Mouse (Mus musculus): Measurements from ENCODE around the gene Rasal1. TPM values are rescaled to one million over a fixed set of nuclear protein-coding genes. Genes with fewer than 3 reads are reported as not detected.

The Rasal1 gene
- total RNA-seq, 2 experiments from 2014 or later: not detected

DNA sequence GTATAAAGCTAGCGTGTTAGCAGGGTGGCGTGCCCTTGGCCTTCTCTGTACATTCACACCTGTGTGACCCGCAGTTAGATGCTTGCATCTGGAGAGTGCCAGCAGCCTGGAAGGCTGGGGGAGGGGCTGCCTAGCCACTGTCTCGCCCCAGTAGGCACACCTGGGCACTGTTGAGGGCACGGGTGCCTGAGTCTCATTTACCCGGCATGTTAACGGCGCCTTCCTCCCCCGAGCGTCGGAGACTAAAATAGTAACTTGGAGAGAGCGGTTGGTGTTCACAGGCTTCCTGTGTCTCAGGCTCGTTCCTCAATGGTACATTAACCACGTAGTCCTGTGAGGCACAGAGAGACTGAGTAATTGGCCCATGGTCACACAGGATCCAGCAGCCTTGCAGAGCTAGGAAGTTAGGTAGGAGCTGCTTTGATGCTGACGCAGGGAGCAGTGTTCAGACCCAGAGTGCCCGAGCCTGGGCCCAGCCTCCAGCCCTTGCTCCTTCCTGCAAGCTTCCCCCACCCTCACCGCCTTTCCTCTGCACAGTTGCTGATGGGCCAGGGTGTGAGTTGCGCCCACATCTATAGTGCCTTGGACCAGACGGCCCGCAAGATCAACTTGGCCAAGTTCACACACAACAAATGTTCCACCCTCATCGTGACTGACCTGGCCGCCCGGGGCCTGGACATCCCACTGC is 27.4 kb upstream of the Rasal1 start:
- intact Hi-C loops (cut with DNase I): loop anchor here (1.0 kb wide), 1 partner anchor 94 kb away; no protein-coding TSS in a partner anchor
- no peak for DNase-seq

DNA sequence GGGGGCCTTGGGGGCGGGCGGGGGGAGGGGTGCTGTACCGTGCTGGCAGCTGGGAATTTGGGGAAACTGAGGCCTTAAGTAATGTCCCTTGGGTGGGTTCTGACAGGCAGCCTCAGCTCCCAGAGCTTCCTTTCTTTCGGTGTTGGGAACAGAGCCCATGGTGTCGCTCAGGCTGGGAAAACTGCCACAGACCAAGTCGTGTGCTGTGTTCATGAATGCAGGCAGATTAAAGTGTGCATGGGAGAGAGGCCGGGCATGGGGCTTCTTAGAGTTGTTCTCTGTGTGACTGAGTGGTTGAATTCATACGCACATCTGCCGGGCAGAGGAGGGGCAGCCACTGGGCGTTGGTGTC is 26.8 kb upstream of the Rasal1 start:
- intact Hi-C loops (cut with DNase I): loop anchor here (1.0 kb wide), 1 partner anchor 93 kb away; no protein-coding TSS in a partner anchor
- no peak for DNase-seq

GRCm38 (mm10) chr5:120622198-120622851 is 26.3 kb upstream of the Rasal1 start:
- intact Hi-C loops (cut with DNase I): no loop called here
- DNase-seq: no peak

- intact Hi-C loops (cut with DNase I): no loop called here
Measured at GRCm38 (mm10) chr5:120624427-120624826, 24.2 kb upstream of the Rasal1 start.

GRCm38 (mm10) chr5:120626399-120626798 is 22.2 kb upstream of the Rasal1 start:
- intact Hi-C loops (cut with DNase I): no loop called here
- no peak for DNase-seq

More at GRCm38 (mm10) chr5:120624427-120624826, 24.2 kb upstream of the Rasal1 start:
- DNase-seq: no peak

DNA sequence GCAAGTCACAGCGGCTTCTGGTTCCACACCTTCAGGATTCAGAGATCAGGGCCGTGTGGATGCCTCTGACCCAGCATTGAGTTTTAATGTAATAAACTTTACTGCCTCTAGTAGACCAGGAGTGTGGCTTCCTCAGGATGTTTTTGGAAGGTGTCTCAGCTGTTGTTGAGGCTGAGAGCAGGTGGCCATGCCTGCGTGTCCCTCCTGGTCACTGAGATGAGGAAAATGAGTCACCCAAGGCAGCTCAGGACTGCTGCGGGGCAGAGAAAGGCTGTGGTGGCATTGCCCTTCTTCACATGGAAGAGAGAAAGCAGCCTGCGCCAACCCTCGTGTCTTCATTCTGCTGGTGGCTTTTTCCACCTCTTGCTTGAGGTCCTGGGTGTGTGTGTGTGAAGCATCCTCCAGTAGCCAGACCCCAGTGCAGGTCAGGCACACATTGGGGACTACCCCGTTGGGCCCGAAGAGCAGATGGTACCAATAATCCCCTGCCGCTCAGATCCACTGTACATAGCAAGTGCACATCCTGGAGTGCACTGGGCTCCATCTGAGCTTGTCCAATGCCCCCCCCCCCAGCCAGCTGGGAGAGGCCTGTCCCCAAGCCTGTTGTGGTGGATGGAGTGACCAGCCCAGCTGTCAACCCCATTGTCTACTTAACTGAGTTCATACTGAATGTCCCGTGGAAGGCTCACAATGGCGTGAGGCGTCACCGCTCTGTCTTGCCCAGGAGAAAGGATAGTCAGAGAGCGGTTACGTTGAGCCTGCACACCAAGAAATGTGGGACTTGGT is 20.9 kb upstream of the Rasal1 start:
- intact Hi-C loops (cut with DNase I): no loop called here
- DNase-seq: no peak

- DNase-seq: no peak
- intact Hi-C loops (cut with DNase I): no loop called here
Measured at GRCm38 (mm10) chr5:120628624-120629023, 20.0 kb upstream of the Rasal1 start.

- DNase-seq: no peak
- intact Hi-C loops (cut with DNase I): no loop called here
Measured at GRCm38 (mm10) chr5:120631128-120631527, 17.5 kb upstream of the Rasal1 start.

GRCm38 (mm10) chr5:120631892-120632291 is 16.7 kb upstream of the Rasal1 start:
- DNase-seq: no peak
- intact Hi-C loops (cut with DNase I): no loop called here

GRCm38 (mm10) chr5:120634131-120634530 is 14.5 kb upstream of the Rasal1 start, which contains the start of gene Cfap73:
Cfap73 (minus strand) TSS chr5:120634235.
- DNase-seq: no peak
- intact Hi-C loops (cut with DNase I): no loop called here

- DNase-seq: no peak
- intact Hi-C loops (cut with DNase I): no loop called here
Measured at GRCm38 (mm10) chr5:120634860-120635259, 13.8 kb upstream of the Rasal1 start.

DNA sequence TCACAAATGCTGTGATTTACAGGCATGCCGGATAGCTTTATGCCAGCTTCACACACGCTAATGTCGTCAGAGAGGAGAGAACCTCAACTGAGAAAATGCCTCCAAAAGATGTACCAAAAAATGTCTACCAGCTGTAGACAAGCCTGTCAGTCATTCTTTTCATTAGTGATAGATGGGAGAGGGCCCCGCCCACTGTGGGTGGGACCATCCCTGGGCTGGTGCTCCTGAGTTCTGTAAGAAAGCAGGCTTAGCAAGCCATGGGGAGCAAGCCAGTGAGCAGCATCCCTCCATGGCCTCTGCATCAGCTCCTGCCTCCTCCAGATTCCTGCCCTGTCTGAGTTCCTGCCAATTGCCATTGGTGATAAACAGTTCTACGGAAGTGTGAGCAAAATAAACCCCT is 13.0 kb upstream of the Rasal1 start:
- no peak for DNase-seq
- intact Hi-C loops (cut with DNase I): no loop called here

DNA sequence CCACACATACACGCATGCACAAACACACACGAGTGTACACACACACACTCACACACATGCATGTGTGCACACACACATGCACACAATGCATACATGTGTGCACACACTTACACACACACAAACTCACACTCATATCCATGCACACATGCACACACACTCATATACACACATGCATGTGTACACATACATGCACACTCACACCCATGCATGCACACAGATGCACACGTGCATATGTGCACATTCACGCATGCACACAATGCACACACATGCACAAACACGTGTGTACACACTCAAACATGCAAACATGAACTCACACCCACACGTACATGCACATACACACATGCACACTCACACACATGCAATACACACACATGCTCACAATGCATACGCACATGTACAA is 8.5 kb upstream of the Rasal1 start:
- DNase-seq: no peak
- intact Hi-C loops (cut with DNase I): no loop called here

DNA sequence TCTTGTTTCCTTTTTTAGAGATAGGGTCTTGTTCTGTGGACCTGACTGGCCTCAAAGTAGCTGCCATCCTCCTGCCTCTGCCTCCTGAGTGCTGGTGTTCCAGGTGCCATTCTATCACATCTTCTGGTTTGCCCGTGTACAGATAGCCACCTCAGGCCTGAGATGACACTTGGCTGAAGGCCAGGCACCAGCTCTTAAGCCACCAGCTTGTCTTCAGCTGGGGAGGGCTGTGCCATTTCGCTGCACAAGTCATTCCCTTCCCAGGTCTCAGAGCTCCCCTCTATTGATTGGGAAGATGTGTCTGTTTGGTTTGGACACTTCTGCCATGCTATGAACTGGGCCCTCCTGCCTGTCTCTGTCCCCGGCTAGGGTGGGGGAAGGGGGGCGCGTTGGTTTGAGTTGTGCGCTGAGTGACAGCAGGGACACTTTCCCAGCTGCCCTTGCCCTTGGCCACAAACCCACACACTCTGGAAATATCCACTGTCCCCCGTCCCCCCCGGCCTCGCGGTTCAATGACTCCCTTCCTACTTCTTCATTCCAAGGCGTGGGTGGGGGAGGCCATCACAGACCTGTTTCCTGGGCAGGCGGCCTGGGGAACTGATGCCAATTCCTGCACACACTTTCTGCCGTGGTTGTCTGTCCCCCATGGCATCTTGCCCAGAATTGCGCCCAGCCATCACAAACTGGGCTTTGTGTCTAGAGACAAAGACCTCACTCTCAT is 5.1 kb upstream of the Rasal1 start:
- intact Hi-C loops (cut with DNase I): no loop called here
- DNase-seq: no peak

- intact Hi-C loops (cut with DNase I): no loop called here
- no peak for DNase-seq
Measured at GRCm38 (mm10) chr5:120644227-120644626, 4.4 kb upstream of the Rasal1 start.

GRCm38 (mm10) chr5:120645851-120646250 is 2.8 kb upstream of the Rasal1 start:
- intact Hi-C loops (cut with DNase I): no loop called here
- no peak for DNase-seq

DNA sequence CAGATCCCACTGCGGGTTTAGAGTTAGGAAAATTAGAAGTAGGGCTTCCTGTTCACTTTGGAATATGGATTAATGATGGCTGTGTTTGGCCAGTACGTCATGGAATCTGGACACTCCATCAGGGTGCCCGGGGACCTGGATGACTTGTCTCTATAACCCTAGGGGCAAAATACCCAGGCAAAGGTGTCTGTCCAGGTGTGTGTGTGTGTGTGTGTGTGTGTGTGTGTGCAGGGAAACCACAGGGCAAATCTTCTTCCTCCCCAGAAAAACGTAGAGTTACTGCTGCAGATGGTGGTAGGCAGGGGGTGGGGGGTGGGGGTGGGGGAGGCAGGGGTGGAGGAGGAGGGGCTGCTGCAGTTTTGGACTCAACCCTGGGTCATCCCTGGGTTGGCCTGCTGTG is 1.3 kb upstream of the Rasal1 start:
- intact Hi-C loops (cut with DNase I): no loop called here
- DNase-seq: no peak

GRCm38 (mm10) chr5:120647814-120648491 is 659 bp upstream of the Rasal1 start:
- DNase-seq: no peak
- intact Hi-C loops (cut with DNase I): no loop called here

GRCm38 (mm10) chr5:120649374-120649933 is 842 bp downstream of the Rasal1 start:
- intact Hi-C loops (cut with DNase I): no loop called here
- DNase-seq: no peak

DNA sequence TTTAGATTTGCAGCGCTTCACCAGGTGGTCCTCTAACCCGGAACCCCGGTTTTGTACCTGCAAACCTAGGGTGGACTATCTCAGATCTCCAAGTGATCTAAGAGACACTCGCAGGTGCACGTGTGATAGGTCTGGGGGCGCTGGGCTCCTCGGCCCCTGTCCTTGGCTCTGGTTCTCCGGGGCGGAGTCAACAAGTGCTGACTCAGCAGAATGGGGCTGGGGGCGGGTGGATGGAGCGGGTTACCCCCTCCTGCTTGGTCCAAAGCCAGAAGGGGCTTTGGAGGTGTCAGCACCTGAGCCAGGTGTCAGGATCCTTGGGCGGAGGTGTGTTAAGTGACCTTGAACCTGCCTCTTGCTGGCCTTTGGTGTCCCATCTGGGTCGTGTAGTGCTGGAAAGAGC is 1.3 kb downstream of the Rasal1 start:
- intact Hi-C loops (cut with DNase I): no loop called here
- no peak for DNase-seq

All from gastrocnemius, postnatal 36 days (tissue).